Mouse (Mus musculus): ENCODE data around the gene Amacr. TPM values are rescaled to one million over a fixed set of nuclear protein-coding genes. Genes with fewer than 3 reads are reported as not detected.

Gene Amacr
- polyA plus RNA-seq, 1 experiment from 2014 or later: 44.4 TPM

GRCm38 (mm10) chr15:11040067-11040466 is 58.5 kb downstream of the Amacr start:
- Histone ChIP-seq H3K9ac (replicated peaks; ENCODE audit: low read length) (no peak overlapping the region), H3K4me1 (ENCODE audit: insufficient read depth, low read length) (peaks cover 30% of the 10 kb centered on the region; the same call in 1 of the 2 replicates), H3K9me3 (ENCODE audit: low read length) (no peaks in the 10 kb centered on the region), H3K4me2 (replicated peaks; ENCODE audit: low read depth, low read length) (no peak overlapping the region), H3K27me3 (ENCODE audit: insufficient read depth, low read length) (peaks cover 32% of the 10 kb centered on the region), H3K4me3 (ENCODE audit: low read length) (no peak overlapping the region), H3K27ac (ENCODE audit: low read length) (no peak overlapping the region), H3K36me3 (ENCODE audit: insufficient read depth, low read length) (no peaks in the 10 kb centered on the region)
- 37% methylated on average over 5 of the region's 5 CpGs for WGBS
- peak; percentile 21; the same call in 1 of the 2 replicates for ATAC-seq (ENCODE audit: low FRiP score, low TSS enrichment)

- peaks cover 23% of the 10 kb centered on the region; the same call in 1 of the 2 replicates for H3K4me1 ChIP-seq (ENCODE audit: insufficient read depth, low read length)
- no peak for ATAC-seq (ENCODE audit: low FRiP score, low TSS enrichment)
- H3K27ac ChIP-seq (ENCODE audit: low read length): no peak overlapping the region
- no peak overlapping the region for H3K4me2 ChIP-seq (replicated peaks; ENCODE audit: low read depth, low read length)
- H3K9ac ChIP-seq (replicated peaks; ENCODE audit: low read length): no peak overlapping the region
- no peaks in the 10 kb centered on the region for H3K9me3 ChIP-seq (ENCODE audit: low read length)
- 53% methylated on average over 2 of the region's 2 CpGs for WGBS
- H3K4me3 ChIP-seq (ENCODE audit: low read length): no peak overlapping the region
- H3K27me3 ChIP-seq (ENCODE audit: insufficient read depth, low read length): peaks cover 20% of the 10 kb centered on the region
- H3K36me3 ChIP-seq (ENCODE audit: insufficient read depth, low read length): no peaks in the 10 kb centered on the region
Measured at GRCm38 (mm10) chr15:11041229-11041628, 59.7 kb downstream of the Amacr start.

- H3K27me3 ChIP-seq (ENCODE audit: insufficient read depth, low read length): peaks cover 4% of the 10 kb centered on the region
- no peak for ATAC-seq (ENCODE audit: low FRiP score, low TSS enrichment)
- H3K27ac ChIP-seq (ENCODE audit: low read length): no peak overlapping the region
- no peaks in the 10 kb centered on the region for H3K9me3 ChIP-seq (ENCODE audit: low read length)
- 84% methylated on average over 5 of the region's 5 CpGs for WGBS
- peaks cover 7% of the 10 kb centered on the region; the same call in 1 of the 2 replicates for H3K4me1 ChIP-seq (ENCODE audit: insufficient read depth, low read length)
- no peak overlapping the region for H3K9ac ChIP-seq (replicated peaks; ENCODE audit: low read length)
- no peaks in the 10 kb centered on the region for H3K36me3 ChIP-seq (ENCODE audit: insufficient read depth, low read length)
- H3K4me3 ChIP-seq (ENCODE audit: low read length): no peak overlapping the region
- no peak overlapping the region for H3K4me2 ChIP-seq (replicated peaks; ENCODE audit: low read depth, low read length)
Measured at GRCm38 (mm10) chr15:11042828-11043227, 61.3 kb downstream of the Amacr start.

Other genes starting within 250 kb of the Amacr start
- 12.3 and 15.1 TPM in 2 replicates for gene C1qtnf3, start 29.4 kb upstream of the Amacr start, polyA plus RNA-seq (2015; fragmentation: Nextera tagmentation; extraction: Ambion mirVana)
- 0.05 TPM in 1 of 2 replicates, not detected in the other for gene Slc45a2, start 19.0 kb downstream of the Amacr start, polyA plus RNA-seq (2015; fragmentation: Nextera tagmentation; extraction: Ambion mirVana)
- 0.33 and 0.37 TPM in 2 replicates for gene Rxfp3, start 56.2 kb downstream of the Amacr start, polyA plus RNA-seq (2015; fragmentation: Nextera tagmentation; extraction: Ambion mirVana)
- 3.6 and 3.8 TPM in 2 replicates for gene Adamts12, start 83.0 kb downstream of the Amacr start, polyA plus RNA-seq (2015; fragmentation: Nextera tagmentation; extraction: Ambion mirVana)

Measured in kidney, embryonic 16.5 days (tissue).